Mouse (Mus musculus) lung, postnatal 10 days (tissue): Measurements from ENCODE around the gene Pnkd.
"Not testable (repeated sequence)": the region's sequence is repeated elsewhere in the genome, so short reads cannot be mapped to it uniquely, and the experiment has no call there.

Experiments
- DNase-seq: peaks from one replicate; pipeline ENCODE4 v3.0.0; 2021

Gene Pnkd

GRCm38 (mm10) chr1:74280591-74281325, 4.0 kb upstream of the Pnkd start:
- DNase-seq: no peak

GRCm38 (mm10) chr1:74281372-74281771, 3.4 kb upstream of the Pnkd start:
- no peak for DNase-seq

- DNase-seq: no peak
Measured at GRCm38 (mm10) chr1:74281886-74282285, 2.8 kb upstream of the Pnkd start.

GRCm38 (mm10) chr1:74282896-74283625, 1.7 kb upstream of the Pnkd start:
- DNase-seq: no peak

GRCm38 (mm10) chr1:74283686-74284463, 855 bp upstream of the Pnkd start:
- peak; percentile 84 for DNase-seq

- DNase-seq: no peak
Measured at GRCm38 (mm10) chr1:74285212-74286010, 681 bp downstream of the Pnkd start.

- DNase-seq: not testable (repeated sequence)
Measured at GRCm38 (mm10) chr1:74286869-74287607, 2.3 kb downstream of the Pnkd start.

GRCm38 (mm10) chr1:74288327-74288726, 3.6 kb downstream of the Pnkd start:
- DNase-seq: no peak

GRCm38 (mm10) chr1:74289248-74289647, 4.5 kb downstream of the Pnkd start:
- DNase-seq: no peak

- DNase-seq: no peak
Measured at GRCm38 (mm10) chr1:74289740-74290139, 5.0 kb downstream of the Pnkd start.

GRCm38 (mm10) chr1:74290141-74290540, 5.4 kb downstream of the Pnkd start:
- no peak for DNase-seq

- no peak for DNase-seq
Measured at GRCm38 (mm10) chr1:74292331-74293020, 7.7 kb downstream of the Pnkd start.

- peak; percentile 55 for DNase-seq
Measured at GRCm38 (mm10) chr1:74293306-74293960, 8.7 kb downstream of the Pnkd start.

- no peak for DNase-seq
Measured at GRCm38 (mm10) chr1:74294090-74294643, 9.4 kb downstream of the Pnkd start.

- DNase-seq: no peak
Measured at GRCm38 (mm10) chr1:74294733-74295455, 10.2 kb downstream of the Pnkd start.

- peak; percentile 98 for DNase-seq
Measured at GRCm38 (mm10) chr1:74295456-74296171, 10.9 kb downstream of the Pnkd start.

GRCm38 (mm10) chr1:74296477-74296876, 11.7 kb downstream of the Pnkd start:
- DNase-seq: peak; percentile 38

GRCm38 (mm10) chr1:74297269-74297668, 12.5 kb downstream of the Pnkd start:
- DNase-seq: peak; percentile 69

- DNase-seq: no peak
Measured at GRCm38 (mm10) chr1:74298157-74298750, 13.5 kb downstream of the Pnkd start.
